Mouse (Mus musculus): ENCODE results near the gene Slc4a7.
A peak's percentile ranks its signal among the peaks of the same experiment; 100 is the strongest.
"Not testable (repeated sequence)": the region's sequence is repeated elsewhere in the genome, so short reads cannot be mapped to it uniquely, and the experiment has no call there.

Gene Slc4a7

GRCm38 (mm10) chr14:14800810-14801209 lies 98.7 kb downstream of the Slc4a7 start:
- no peak for DNase-seq

GRCm38 (mm10) chr14:14803115-14803514 lies 101.0 kb downstream of the Slc4a7 start, which contains the start of gene Nek10:
Gene Nek10, plus strand, starts transcription at chr14:14803415.
- DNase-seq, result not testable (repeated sequence)

GRCm38 (mm10) chr14:14803921-14804517 lies 101.9 kb downstream of the Slc4a7 start:
- DNase-seq, result peak; percentile 46

- no peak for DNase-seq
Observed at GRCm38 (mm10) chr14:14804518-14805212, 102.6 kb downstream of the Slc4a7 start.

- no peak for DNase-seq
Observed at GRCm38 (mm10) chr14:14832520-14833240, 130.6 kb downstream of the Slc4a7 start.

- DNase-seq, result peak; percentile 7
Observed at GRCm38 (mm10) chr14:14833498-14833897, 131.4 kb downstream of the Slc4a7 start.

- no peak for DNase-seq
Observed at GRCm38 (mm10) chr14:14834266-14834665, 132.2 kb downstream of the Slc4a7 start.

GRCm38 (mm10) chr14:14837627-14838026 lies 135.5 kb downstream of the Slc4a7 start:
- DNase-seq, result no peak

GRCm38 (mm10) chr14:14838109-14838508 lies 136.0 kb downstream of the Slc4a7 start:
- DNase-seq, result no peak

- DNase-seq, result no peak
Observed at GRCm38 (mm10) chr14:14842734-14843530, 140.9 kb downstream of the Slc4a7 start.
